Mouse (Mus musculus) retina, postnatal 7 days (tissue): ENCODE measurements at regions not wholly inside any gene's neighbourhood (a gene's known extent, or its start where the extent isn't known, plus 50 kb on each side); places are given as distances from the start of the nearest gene placed in this dataset.

Source experiments
- DNase-seq: peaks from one replicate; pipeline ENCODE4 v3.0.0-alpha.2; 2012; ENCODE audit warnings: low read depth, low spot score

GRCm38 (mm10) chr16:39102151-39102550 lies 209.7 kb downstream of the Igsf11 start:
- DNase-seq: no peak

DNA sequence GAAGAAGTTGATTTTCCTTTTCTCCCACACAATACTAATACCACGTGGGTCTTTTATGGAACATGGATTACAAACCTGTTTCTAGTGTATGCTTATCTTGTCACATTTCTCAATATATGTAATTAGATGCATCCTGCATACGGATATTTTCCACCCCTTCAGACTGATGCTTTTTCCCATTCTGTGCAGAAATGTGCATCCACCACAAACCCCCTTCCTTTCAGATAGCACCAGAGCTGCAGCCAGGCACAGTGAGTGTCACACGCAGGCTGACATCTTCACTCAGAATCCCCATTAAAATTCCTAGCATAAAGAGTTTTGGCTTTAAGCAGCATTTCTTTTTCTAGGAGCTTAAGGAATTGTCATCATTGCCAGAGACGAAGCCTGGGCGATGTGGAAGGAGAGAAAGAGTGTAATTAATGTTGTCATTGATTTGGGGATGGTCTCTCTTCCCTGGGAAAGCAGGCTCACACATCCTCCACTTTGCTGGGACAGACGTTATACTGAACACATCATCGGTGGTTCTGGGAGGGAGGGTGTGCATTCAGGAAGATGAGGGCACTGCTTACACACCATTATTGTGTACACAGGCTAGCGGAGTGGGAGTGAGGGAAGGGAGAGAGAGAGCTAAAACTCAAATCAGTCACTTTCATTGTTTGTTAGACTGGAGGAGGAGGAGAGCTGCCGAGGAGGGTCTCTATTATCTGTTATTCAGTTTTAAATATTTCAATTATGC lies 211.1 kb downstream of the Igsf11 start:
- DNase-seq: no peak

GRCm38 (mm10) chr16:39109383-39110033 lies 217.0 kb downstream of the Igsf11 start:
- peak; percentile 41 for DNase-seq

- no peak for DNase-seq
Observed at GRCm38 (mm10) chr16:39110089-39110488, 217.6 kb downstream of the Igsf11 start.

- DNase-seq: no peak
Observed at GRCm38 (mm10) chr16:39118059-39118458, 225.6 kb downstream of the Igsf11 start.

DNA sequence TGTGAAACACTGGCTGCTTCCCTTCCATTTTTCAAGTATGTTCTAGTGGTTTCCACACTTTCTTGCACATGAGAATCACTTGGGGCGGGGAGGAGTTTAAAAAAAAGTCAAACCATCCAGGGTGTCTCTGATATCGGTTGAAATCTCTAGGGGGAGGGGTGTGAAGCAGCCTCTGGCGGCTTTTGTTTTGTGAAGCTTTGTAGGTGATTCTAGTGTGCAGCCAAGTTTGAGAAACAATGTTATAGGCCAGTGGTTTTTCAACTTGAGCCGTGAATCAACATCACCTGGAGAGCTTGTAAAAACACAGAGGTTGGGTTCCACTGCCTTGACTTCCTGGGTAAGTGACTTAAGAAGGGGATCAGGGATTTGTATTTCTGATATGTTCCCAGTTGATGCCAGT lies 227.3 kb downstream of the Igsf11 start:
- no peak for DNase-seq

GRCm38 (mm10) chr16:39123445-39123952 lies 231.0 kb downstream of the Igsf11 start:
- DNase-seq: no peak

DNA sequence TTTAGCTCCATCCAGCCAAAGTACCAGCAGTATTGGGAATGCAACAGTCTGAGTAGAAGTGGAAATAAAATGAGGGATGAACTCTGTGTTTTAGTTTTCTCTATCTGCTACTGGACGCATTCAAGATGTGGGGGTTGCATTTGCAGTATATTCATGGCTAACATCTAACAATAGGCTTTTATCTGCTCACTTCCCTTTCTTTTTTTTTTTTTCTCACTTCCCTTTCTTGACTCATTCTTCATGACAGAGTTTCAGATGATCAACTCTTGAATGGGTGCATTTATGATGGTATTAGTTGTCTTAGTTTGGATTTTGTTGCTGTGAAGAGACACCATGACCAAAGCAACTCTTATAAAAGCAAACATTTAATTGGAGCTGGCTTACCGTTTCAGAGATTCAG lies 240.0 kb downstream of the Igsf11 start:
- DNase-seq: no peak

GRCm38 (mm10) chr16:39135777-39136176 lies 243.3 kb downstream of the Igsf11 start:
- no peak for DNase-seq

DNA sequence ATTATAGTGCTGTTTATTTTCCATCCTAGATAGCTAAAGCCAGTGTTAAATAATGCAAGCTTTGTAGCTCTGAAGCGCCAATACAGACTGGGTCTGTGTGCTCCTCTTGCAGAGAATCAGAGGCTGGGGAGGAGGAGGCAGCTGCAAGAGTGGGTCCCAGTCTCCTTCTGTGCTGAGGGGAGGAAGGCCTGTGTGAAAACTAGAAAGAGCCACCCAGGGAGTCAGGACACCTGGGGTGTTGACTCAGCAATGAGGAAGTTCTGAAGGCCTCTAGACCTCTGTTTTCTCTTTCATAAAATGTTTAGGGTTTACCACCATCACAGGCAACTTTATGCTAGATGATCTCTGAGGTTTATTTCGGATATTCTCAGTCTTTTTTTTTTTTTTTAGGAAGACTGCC lies 254.7 kb downstream of the Igsf11 start:
- no peak for DNase-seq

DNA sequence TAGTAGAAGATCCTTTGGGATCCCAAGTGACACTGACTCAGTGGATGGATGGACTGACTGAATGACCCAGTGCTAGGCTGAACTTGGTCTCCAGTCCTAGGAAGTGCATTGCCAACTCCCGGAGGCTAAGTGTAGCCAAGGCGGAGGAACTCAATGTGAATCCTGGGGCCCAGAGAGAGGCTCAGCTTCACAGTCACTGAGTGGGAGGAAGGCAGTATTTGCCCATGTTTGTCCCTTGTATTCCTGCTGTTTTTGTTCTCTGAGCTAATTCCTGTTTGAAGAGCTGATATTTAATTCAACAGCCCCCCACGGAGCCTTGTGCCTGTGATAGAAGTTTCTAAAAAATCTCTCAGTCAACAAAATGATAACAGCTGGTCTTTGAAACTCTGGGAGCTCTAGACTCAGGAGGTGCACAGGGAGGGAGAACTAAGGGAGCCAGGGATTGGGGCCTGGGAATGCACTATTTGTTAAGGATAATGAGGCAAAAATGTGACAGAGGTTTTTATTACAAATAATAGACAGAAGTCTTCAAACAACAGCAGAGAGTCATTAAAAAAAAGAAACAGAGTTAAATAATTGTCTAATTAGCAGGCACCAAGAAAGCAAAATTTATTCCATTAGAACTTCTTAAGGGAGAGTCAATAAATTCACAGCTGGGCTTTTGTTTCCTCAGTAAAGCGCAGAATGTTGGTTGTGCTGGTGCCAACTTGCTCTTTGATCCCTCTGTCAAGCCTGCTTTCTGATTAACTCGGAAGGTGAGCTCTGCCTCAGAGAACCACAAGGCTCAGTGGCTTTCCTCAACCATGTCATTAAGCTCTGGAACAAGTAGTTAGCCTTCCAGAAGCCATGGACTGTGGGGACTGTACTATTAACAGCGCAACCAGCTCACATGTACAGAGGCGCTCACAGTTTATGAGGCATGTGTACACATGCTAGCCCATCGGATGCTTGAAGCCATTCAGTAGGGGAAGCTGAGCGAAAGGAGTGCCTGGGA lies 259.2 kb downstream of the Igsf11 start:
- DNase-seq: no peak

DNA sequence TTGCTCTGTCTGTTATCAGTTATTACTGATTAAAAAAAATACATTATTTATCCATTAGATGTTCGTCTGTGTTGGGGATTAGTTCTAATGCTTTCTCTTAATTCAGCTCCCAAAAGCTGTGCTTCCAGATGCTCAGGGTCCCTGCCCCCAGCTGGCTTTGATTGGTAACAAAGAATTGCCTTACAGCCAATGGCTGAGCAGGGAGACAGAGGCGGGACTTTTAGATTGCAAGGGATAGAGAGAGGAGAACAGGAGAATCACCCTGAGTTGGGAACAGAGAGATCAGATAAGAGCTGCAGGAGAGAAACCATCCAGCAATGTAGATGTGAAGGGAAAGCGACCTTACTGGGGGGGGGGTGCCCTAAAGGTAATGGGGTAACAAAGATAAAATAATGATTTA lies 266.4 kb downstream of the Igsf11 start:
- DNase-seq: peak; percentile 2

GRCm38 (mm10) chr16:39159725-39160124 lies 267.3 kb downstream of the Igsf11 start:
- DNase-seq: no peak

- DNase-seq: no peak
Observed at GRCm38 (mm10) chr16:39162684-39163083, 270.2 kb downstream of the Igsf11 start.

DNA sequence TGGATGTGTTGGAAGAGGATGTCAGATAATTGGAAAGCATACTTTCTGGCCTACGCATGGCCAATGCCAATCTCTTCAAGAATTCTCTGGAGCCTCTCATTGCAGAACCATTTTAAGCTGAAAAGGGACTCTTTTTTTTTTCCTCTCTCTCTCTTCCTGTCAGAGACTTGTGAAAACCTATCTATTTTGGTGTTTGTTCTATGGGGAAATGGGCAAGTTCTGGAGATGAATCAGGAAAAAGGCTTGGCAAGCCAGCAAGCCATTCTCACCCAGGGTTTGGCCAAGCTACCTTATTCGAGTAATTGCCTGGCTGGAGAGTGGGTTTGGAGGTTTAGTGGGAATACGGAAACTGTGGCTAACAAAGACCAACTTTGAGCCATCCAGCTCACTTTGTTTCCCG lies 299.4 kb downstream of the Igsf11 start:
- no peak for DNase-seq

GRCm38 (mm10) chr16:39195431-39195830 lies 303.0 kb downstream of the Igsf11 start:
- DNase-seq: no peak

- DNase-seq: no peak
Observed at GRCm38 (mm10) chr16:39196896-39197295, 304.4 kb downstream of the Igsf11 start.

DNA sequence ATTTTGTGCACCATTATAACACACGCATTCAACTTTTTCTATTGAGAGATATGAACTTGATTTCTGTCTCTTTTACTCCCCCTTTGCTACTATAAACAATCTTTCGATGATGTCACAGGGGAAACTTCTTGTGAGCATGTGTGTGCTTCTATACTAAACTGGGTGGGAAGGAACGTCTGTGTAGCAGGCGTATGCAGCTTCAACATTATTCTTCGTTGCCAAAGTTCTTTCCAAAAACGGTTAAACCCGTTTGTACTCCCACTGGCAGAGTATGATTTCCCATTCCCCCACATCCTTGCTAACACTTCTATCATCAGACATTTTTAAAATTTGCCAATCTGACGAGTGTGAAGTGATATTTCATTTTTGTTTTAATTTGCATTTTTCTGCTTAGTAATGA lies 331.1 kb downstream of the Igsf11 start:
- no peak for DNase-seq

GRCm38 (mm10) chr16:39229501-39229900 lies 337.0 kb downstream of the Igsf11 start:
- no peak for DNase-seq

GRCm38 (mm10) chr16:39230439-39230838 lies 338.0 kb downstream of the Igsf11 start:
- DNase-seq: no peak

DNA sequence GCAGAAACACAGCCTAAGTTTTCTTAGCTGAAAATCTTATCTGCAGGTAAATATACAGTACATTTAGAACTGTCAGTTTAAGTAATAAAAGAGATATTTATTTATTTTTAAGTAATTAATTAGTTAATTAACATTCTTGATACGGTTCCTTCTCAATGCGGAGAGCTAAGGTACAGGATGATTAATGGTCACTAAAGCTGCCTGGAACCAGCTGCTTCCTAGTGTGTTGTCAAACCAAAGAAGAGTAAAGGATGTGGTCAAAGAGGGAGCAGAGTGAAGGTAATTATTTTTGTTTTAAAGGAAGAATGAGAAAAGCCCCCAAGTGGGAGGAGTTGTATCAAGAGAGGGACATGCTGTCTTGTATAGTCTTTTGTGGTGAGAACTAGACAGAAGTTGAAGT lies 341.8 kb downstream of the Igsf11 start:
- DNase-seq: no peak

DNA sequence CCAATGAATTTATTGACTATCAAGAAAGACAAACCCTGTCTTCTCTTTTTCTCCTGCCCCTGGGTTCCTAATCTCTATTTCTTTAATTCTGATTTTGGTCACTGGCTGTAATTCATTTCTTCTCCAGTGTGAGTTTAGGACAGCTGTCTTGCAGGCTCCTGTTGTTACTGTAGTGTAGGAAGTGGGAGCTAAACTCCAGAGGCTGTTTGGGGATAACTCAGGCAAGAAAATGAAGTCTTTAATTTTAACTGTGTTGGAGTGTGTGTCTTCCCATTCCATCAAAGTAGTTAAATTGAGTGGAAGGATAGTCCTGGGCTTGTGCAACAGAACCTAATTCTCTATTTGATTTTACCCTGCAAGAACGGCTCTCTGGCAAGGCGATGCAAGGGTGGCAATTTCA lies 381.0 kb downstream of the Igsf11 start:
- DNase-seq: no peak
